Mouse (Mus musculus) bone marrow, adult 2 months (tissue): Measurements from ENCODE around the gene Pkn3. TPM values are rescaled to one million over a fixed set of nuclear protein-coding genes. Genes with fewer than 3 reads are reported as not detected.
"Not testable (repeated sequence)": the region's sequence is repeated elsewhere in the genome, so short reads cannot be mapped to it uniquely, and the experiment has no call there.

Source experiments
- H3K27ac ChIP-seq: fragments of 200-500 bp; 2 replicates; pipeline ENCODE4 v1.5.1; 2012; ENCODE audit warnings: low read depth, mild to moderate bottlenecking, control low read depth, inconsistent platforms, low read length; ENCODE audit not compliant: control insufficient read depth, poor library complexity, insufficient read depth
- H3K4me1 ChIP-seq: fragments of 200-500 bp; 2 replicates; pipeline ENCODE4 v1.6.1; 2011; ENCODE audit warnings: low read length; ENCODE audit not compliant: control insufficient read depth, insufficient read depth
- H3K4me3 ChIP-seq: fragments of 200-500 bp; replicated peaks from 2 replicates; pipeline ENCODE3; 2011; ENCODE audit warnings: mild to moderate bottlenecking, low read depth, low read length, control low read depth; ENCODE audit not compliant: control insufficient read depth
- CTCF ChIP-seq: fragments of 200-500 bp; IDR thresholded peaks from 2 replicates; pipeline ENCODE4 v1.5.1; 2011; ENCODE audit warnings: low read length, control low read depth; ENCODE audit not compliant: control insufficient read depth, insufficient read depth
- POLR2A ChIP-seq: fragments of 200-500 bp; IDR thresholded peaks from 2 replicates; pipeline ENCODE4 v1.6.1; 2011; ENCODE audit warnings: low read depth, mild to moderate bottlenecking, control low read depth, low read length, borderline replicate concordance; ENCODE audit not compliant: control insufficient read depth
- WGBS: fragments of 180-500 bp; shearing (Covaris S2); methylation state at CpG from one replicate; pipeline ENCODE4 v1.1.7; 2018; 5-methylcytosine and 5-hydroxymethylcytosine counted together
- polyA plus RNA-seq: library from polyadenylated mRNA; stranded (reverse); fragments of >200 nt; gene quantifications from 2 replicates; pipeline ENCODE4 v1.2.4, GENCODE M21; 2011; ENCODE audit warnings: low replicate concordance; ENCODE audit not compliant: missing spikeins, insufficient read depth, insufficient read length

Gene Pkn3
- polyA plus RNA-seq, 1 experiment = 8.1 TPM

GRCm38 (mm10) chr2:30047127-30047526 is 30.4 kb upstream of the Pkn3 start:
- WGBS = 93% methylated on average over 6 of the region's 6 CpGs
- Histone ChIP-seq H3K27ac (no peak overlapping the region), H3K4me1 (no peaks in the 10 kb centered on the region; the same call in 1 of the 2 replicates), H3K4me3 (no peak overlapping the region)
- TF ChIP-seq POLR2A = no peak
- no peak for TF ChIP-seq CTCF

GRCm38 (mm10) chr2:30048101-30048501 is 29.4 kb upstream of the Pkn3 start:
- no peaks in the 10 kb centered on the region; the same call in 1 of the 2 replicates for H3K4me1 ChIP-seq
- WGBS = 20% methylated on average over 11 of the region's 11 CpGs
- H3K27ac ChIP-seq = no peak overlapping the region; the same call in 1 of the 2 replicates
- TF ChIP-seq CTCF = no peak
- TF ChIP-seq POLR2A = no peak
- peak overlapping the region; percentile 68 for H3K4me3 ChIP-seq

DNA sequence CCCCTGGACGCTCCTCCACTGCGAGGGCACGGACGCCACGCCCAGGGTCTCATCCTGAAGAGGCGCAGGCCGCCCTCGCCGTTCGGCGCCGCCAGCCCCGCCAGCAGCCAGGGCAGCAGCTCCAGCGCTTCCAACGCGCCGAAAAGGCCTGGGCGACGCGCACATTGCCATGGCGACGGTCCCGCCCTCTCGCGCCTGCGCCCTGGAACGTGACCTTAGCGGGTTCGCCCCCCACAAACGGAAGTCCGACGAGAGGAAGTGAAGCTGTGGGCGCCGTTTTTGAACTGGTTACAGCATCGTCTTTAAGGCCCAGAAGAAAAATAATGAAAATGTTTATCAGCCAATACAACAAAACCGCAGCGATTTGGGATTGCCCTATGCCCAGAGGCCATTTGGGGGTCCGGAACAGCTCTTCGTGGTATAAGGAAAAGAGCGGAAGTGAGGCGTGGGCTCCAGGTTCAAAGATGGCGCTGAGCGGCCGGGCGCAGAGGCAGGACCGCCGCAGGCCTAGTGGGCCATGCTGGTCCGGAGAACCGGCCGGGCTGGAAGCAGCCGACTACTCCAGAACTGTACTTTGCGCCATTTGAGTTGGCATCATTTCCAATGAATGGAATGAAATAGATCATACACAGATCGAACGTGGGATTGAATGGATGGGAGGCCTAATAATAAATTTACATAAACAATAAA is 28.6 kb upstream of the Pkn3 start, which contains the start of gene Wdr34:
Wdr34 (minus strand) TSS at position 183 of the 690 bp plus-strand sequence.
- TF ChIP-seq CTCF = peak; percentile 3; the same call in 1 of the 2 replicates
- peak; percentile 65; the same call in 1 of the 2 replicates for TF ChIP-seq POLR2A
- Histone ChIP-seq H3K27ac (peak within 1 kb of the TSS; percentile 64), H3K4me1 (no peaks in the 10 kb centered on the region; the same call in 1 of the 2 replicates), H3K4me3 (peak within 1 kb of the TSS; percentile 68)
- WGBS = under 1% methylated on average over 54 of the region's 54 CpGs

- WGBS = 6% methylated on average over 3 of the region's 3 CpGs
Observed at GRCm38 (mm10) chr2:30049831-30050230, 27.7 kb upstream of the Pkn3 start.

GRCm38 (mm10) chr2:30051992-30052761 is 25.3 kb upstream of the Pkn3 start:
- TF ChIP-seq CTCF (no peak), POLR2A (no peak)
- WGBS = 44% methylated on average over 6 of the region's 6 CpGs
- H3K4me1 ChIP-seq = no peaks in the 10 kb centered on the region; the same call in 1 of the 2 replicates

More at GRCm38 (mm10) chr2:30049831-30050230, 27.7 kb upstream of the Pkn3 start:
- Histone ChIP-seq H3K27ac (no peak overlapping the region), H3K4me1 (no peaks in the 10 kb centered on the region; the same call in 1 of the 2 replicates), H3K4me3 (no peak overlapping the region)
- TF ChIP-seq POLR2A (no peak), CTCF (no peak)

DNA sequence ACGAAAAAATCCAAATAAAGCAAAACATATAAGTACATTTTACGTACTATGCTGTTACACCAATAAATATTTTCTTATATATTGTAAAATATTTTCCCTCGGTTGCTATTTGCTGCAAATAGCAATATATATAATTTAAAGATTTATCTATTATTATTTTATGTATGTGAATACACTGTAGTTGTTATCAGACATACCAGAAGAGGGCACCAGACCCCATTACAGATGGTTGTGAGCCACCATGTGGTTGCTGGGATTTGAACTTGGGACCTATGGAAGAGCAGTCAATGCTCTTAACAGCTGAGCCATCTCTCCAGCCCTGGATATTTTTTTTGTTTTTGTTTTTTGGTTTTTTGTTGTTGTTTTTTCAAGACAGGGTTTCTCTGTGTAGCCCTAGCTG is 22.2 kb upstream of the Pkn3 start:
- 87% methylated on average over 3 of the region's 3 CpGs for WGBS
- H3K4me3 ChIP-seq, H3K4me1 ChIP-seq, H3K27ac ChIP-seq: not testable (repeated sequence)

More at GRCm38 (mm10) chr2:30051992-30052761, 25.3 kb upstream of the Pkn3 start:
- H3K4me3 ChIP-seq = no peak overlapping the region
- H3K27ac ChIP-seq = no peak overlapping the region

- Histone ChIP-seq H3K4me1 (no peaks in the 10 kb centered on the region), H3K27ac (no peak overlapping the region), H3K4me3 (no peak overlapping the region)
- TF ChIP-seq CTCF (no peak), POLR2A (no peak)
- WGBS = 83% methylated on average over 3 of the region's 3 CpGs
Observed at GRCm38 (mm10) chr2:30056736-30057135, 20.7 kb upstream of the Pkn3 start.

- WGBS = 47% methylated on average over 12 of the region's 12 CpGs
- TF ChIP-seq POLR2A (no peak), CTCF (no peak)
Observed at GRCm38 (mm10) chr2:30057223-30057904, 20.1 kb upstream of the Pkn3 start, which contains the start of gene Set. TSS of gene Set (plus strand) at chr2:30057378.

More at GRCm38 (mm10) chr2:30057223-30057904, 20.1 kb upstream of the Pkn3 start, which contains the start of gene Set:
- Histone ChIP-seq H3K4me1 (no peaks in the 10 kb centered on the region), H3K27ac (no peak within 1 kb of the TSS), H3K4me3 (no peak within 1 kb of the TSS)
